Mouse (Mus musculus) ovary, postnatal 36 days (tissue): ENCODE results near the gene Chmp4b.

Source experiments
- DNase-seq: peaks from one replicate; pipeline ENCODE4 v3.0.0; 2022; ENCODE audit warnings: low spot score, mixed read lengths

Chmp4b gene

GRCm38 (mm10) chr2:154684901-154685470, 33.5 kb downstream of the Chmp4b start:
- DNase-seq, result no peak

GRCm38 (mm10) chr2:154685772-154686171, 34.3 kb downstream of the Chmp4b start:
- DNase-seq, result no peak

DNA sequence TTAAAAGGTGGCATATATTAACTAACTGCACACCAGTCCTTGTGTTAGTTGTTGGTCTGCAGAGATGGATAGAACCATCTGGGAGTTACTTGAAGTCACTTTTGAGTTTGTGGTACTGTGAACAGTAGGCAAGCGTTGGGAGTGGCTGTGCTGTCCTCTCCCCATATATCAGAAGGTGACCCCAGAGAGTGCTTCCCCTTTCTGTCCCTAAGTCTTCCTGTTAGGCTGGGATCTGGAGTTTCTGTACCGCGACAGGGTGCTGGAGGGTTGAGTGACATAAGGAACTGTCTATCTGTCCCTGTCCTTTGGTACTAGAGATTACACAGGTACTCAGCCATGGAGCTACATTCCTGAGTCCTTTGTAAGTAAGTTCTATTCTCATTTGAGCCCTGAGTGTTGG, 35.3 kb downstream of the Chmp4b start:
- no peak for DNase-seq

DNA sequence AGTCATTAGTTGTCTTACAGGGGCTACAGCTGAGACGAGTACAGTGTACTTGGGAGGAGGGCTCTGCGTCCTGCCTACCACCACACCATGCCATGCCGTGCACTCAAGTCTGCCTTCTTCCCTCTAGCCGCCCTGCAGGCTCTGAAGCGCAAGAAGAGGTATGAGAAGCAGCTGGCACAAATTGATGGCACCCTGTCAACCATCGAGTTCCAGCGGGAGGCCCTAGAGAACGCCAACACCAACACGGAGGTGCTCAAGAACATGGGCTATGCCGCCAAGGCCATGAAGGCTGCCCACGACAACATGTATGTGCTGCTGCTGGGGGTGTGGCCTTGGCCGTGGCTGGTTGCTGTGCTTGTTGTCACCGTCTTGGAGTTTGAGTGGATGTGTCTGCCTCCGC, 37.9 kb downstream of the Chmp4b start:
- no peak for DNase-seq

GRCm38 (mm10) chr2:154690959-154691358, 39.5 kb downstream of the Chmp4b start:
- DNase-seq, result no peak

- no peak for DNase-seq
These were observed 41.9 kb downstream of the Chmp4b start for GRCm38 (mm10) chr2:154693186-154693940.

- DNase-seq, result peak; percentile 16
These were observed 42.4 kb downstream of the Chmp4b start for GRCm38 (mm10) chr2:154693941-154694256.

DNA sequence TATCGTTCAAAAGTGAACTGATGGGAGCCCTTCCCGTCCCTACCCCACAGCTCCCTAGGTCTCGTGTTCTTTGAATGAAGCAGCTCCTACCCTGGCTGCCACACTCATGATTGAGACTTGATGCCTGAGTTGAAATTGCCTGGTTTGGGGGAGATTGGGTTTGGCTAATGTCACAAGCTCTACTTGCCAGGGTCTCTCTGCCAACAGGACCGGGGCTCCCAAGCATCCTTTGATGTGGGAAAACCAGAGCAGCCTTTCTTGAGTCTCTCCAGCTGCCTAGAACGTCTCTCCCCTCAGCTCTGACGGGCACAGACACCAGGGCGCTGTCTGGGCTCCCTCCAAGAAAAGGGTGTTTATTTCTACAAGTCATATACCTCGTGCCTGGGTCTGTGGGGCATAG, 44.2 kb downstream of the Chmp4b start:
- DNase-seq, result no peak

DNA sequence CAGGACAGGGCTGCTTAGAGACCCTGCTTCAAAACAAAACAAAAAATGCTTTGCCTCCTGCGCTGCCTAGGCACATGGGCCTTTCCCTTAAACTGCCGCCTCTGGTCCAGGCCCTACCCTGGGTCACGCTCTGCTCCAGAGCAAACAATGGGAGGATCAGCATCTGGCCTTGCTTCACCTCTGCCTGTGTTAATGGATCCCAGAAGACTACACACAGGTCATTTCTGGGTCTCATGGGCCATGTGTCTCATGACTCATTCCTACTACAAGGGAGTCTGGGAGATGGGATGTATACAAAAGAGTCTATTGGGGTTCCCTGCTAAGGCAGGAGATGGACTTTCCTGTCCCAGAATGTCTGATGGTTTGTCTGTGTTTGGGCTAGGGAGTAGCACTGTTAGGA, 45.2 kb downstream of the Chmp4b start:
- no peak for DNase-seq

DNA sequence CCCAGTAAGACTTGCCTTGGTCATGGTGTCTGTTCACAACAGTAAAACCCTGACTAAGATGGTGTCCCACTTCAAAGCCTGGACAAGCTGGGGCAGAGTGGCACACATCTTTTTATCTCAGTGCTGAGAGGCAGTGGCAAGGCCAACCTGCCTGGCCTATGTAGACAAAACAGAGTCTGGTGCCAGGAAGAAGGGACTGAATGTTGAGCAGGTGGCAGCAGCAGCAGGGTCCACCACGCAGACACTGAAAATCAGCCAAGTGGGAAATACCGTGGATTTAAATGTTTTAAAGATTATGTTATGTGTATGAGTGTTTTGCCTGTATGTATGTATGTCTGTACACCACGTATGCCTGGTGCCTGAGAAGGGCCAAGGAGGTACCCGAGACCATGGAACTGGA, 47.9 kb downstream of the Chmp4b start:
- DNase-seq, result no peak

DNA sequence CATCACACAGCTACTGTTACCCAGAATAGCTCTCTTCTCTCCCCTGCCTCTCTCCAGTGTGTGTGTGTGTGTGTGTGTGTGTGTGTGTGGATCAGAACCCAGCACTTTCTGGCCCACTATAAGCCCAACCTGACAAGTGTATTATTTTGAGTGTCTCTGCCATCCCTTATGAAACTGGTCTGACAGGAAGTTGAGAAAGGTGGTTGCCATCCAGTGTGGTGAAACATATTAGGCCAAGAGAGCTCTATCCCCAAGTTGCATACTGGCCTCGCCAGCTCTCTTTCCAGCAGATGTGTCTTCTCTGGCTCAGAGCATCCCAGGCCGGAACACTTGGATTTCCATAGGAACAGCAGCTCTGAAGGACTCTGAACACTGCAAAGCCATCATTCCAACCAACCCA, 48.7 kb downstream of the Chmp4b start:
- no peak for DNase-seq

- DNase-seq, result peak; percentile 73
These were observed 51.3 kb downstream of the Chmp4b start for GRCm38 (mm10) chr2:154702637-154703315.

GRCm38 (mm10) chr2:154706526-154707280, 55.2 kb downstream of the Chmp4b start:
- no peak for DNase-seq

DNA sequence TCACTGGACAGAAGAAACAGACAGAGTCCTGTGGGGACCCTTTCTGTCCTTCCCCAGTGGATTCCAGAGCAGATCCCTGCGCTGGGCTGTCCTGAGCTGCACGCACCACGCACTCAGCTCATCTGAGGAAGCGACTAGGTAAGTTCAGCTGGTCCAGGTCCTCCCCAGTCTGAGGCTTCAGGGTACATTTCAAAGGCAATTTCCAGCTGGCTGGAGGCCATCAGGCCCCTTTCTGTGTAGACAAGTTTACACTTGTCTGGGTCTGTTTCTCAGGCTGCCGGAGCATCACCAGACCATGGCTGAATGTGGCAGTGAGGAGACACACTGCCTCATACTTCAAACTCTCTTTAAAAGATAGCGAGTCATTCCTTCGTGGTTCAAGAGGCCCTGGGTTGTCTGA, 55.8 kb downstream of the Chmp4b start:
- no peak for DNase-seq

DNA sequence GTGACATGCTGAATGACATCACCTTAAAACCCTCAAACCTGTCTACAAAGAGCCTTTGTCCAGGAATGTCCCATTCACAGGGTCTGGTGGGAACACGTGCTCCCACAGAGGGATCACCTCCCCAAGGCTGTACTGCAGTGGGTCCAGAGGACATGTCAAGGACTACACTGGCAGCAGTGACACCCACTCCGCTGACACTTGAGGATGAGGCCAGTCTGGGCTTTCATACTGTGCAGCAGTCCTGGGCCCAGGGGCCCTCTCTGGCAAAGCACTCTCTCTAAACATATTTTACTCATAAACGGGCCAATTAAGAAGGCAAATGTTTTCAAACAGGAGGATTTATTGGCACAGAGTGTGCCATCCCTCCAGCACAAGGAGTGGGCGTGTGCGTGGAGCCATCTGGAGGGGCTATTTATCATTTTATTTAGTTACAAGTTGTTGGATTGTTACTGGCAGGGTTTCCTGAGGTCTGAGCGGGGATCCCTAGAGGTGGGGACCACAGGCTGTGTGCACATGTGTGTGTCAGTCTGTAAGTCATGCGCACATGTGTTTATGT, 56.4 kb downstream of the Chmp4b start:
- no peak for DNase-seq

GRCm38 (mm10) chr2:154711701-154712100, 60.2 kb downstream of the Chmp4b start:
- DNase-seq, result no peak

DNA sequence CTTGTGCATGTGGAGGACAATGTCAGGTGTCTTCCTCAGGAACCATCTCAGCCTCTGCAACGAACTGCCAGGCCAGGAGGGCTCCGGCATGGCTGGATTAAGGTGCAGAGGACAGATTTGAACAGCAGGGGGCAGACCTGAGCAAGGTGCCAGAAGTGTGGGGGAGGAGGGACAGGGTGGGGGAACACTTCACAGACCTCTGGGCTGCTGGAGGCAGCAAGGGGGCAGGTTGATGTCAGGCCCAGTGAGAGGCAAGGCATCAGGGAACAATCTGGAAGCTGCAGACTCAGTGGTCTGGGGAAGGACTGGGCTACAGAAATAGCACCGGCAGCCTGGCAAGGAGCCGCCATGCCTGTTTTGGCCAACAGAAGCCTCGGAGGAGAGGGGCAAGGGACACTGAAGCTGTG, 60.8 kb downstream of the Chmp4b start:
- peak; percentile 64 for DNase-seq

- DNase-seq, result no peak
These were observed 61.6 kb downstream of the Chmp4b start for GRCm38 (mm10) chr2:154713083-154713482.

DNA sequence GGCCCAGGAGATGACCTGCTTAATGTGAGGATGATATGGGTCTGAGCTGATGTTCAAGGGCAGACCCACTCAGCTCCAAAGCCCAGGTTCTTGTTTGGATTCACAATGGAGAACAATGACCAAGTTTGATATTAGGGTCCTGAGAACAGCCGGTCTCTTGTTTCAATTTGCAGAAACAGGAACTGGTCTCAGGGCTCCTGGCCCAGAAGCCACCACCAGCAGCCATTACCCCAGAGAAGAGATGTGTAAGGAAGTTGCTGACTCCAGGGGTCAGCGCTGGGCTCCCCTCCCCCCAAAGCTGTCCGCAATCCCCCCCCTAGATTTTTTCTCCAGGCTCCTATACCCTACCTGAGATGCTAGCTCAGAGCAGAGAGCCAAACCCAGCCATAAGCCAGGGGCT, 62.5 kb downstream of the Chmp4b start:
- no peak for DNase-seq

DNA sequence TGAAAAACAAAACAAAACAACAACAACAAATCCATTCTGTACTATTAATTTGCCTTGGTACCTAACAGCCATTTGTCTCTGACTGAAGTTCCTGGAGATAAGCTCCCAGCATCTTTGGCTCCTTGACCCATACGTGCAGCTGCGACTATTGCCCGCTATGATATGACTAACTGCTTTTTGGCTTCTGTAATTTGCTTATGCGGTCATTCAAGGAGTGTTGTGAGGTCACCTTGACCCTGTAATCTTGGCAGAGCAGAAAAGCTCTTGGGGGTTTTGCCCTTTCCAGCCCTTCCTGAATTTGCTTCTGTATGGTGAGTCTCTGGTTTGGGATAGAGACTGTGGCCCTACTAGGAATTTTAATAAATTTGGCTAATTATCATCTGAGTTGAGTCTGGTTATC, 65.1 kb downstream of the Chmp4b start:
- DNase-seq, result no peak

GRCm38 (mm10) chr2:154717081-154717480, 65.6 kb downstream of the Chmp4b start:
- no peak for DNase-seq

GRCm38 (mm10) chr2:154718855-154719556, 67.5 kb downstream of the Chmp4b start:
- DNase-seq, result no peak
